Mouse (Mus musculus) effector memory CD4-positive, alpha-beta T cell, adult 7 months (primary cell): Measurements from ENCODE around the gene Entpd6. TPM values are rescaled to one million over a fixed set of nuclear protein-coding genes. Genes with fewer than 3 reads are reported as not detected.

Experiments
- polyA plus RNA-seq: library from polyadenylated mRNA; unstranded; fragments of 100-300 nt; shearing (Covaris generic); gene quantifications from one replicate; pipeline ENCODE4 v1.2.1, GENCODE M21; 2017

Entpd6 gene
- 60.2 TPM for polyA plus RNA-seq

GRCm38 (mm10) chr2:150748854-150749253 is at the start of gene Entpd6:
Gene Entpd6, plus strand, starts transcription at chr2:150749042.

GRCm38 (mm10) chr2:150786251-150787180 is 37.7 kb downstream of the Entpd6 start, which contains the start of gene Pygb:
Gene Pygb, plus strand, starts transcription at chr2:150786735.

Other genes with a start within 250 kb of the Entpd6 start
- 153 TPM for gene Cst7, start 178.6 kb upstream of the Entpd6 start, polyA plus RNA-seq
- gene Apmap, start 140.5 kb upstream of the Entpd6 start, polyA plus RNA-seq: 31.5 TPM
- gene Acss1, start 80.5 kb upstream of the Entpd6 start, polyA plus RNA-seq: 32.0 TPM
- 0.16 TPM for gene Vsx1, start 59.7 kb upstream of the Entpd6 start, polyA plus RNA-seq
- gene Pygb, start 37.7 kb downstream of the Entpd6 start, polyA plus RNA-seq: 38.4 TPM
- gene Abhd12, start 155.7 kb downstream of the Entpd6 start, polyA plus RNA-seq: 40.4 TPM
- gene Gins1, start 156.4 kb downstream of the Entpd6 start, polyA plus RNA-seq: 2.0 TPM